14 mouse cellular contexts compared by ENCODE assay signal in genomic region chr4:140244835-140245234, GRCm38 (mm10). TPM values are rescaled to one million over a fixed set of nuclear protein-coding genes. Genes with fewer than 3 reads are reported as not detected.
DNase-seq lines count a peak whose midpoint lies in the region; ATAC-seq and TF ChIP-seq lines count a peak whose summit lies in the region.
"Had no signal": no experiment of that assay in that cellular context is flagged by ENCODE, and none has a peak within 500 bp of the region (broad histone marks: within the 10 kb centered on the region; RNA-seq: fewer than 3 reads in every experiment).

No protein-coding gene starts in this region.

- peaks cover 3% of the 10 kb centered on the region; the same call in 1 of the 2 replicates for H3K27me3 ChIP-seq in ES-Bruce4 (ENCODE audit: control insufficient read depth, insufficient read depth, low read length, poor library complexity, severe bottlenecking)
- H3K27me3 ChIP-seq in forebrain, postnatal 0 days (ENCODE audit: insufficient read depth, low read length): no peaks in the 10 kb centered on the region; the same call in 1 of the 2 replicates
- peaks cover 66% of the 10 kb centered on the region for H3K27me3 ChIP-seq in midbrain, embryonic 13.5 days

- H3K9me3 ChIP-seq in ES-Bruce4 (replicated peaks; ENCODE audit: control insufficient read depth, insufficient read depth, low read length, poor library complexity, severe bottlenecking) (no peaks in the 10 kb centered on the region), ES-E14 (ENCODE audit: control insufficient read depth, insufficient read depth, low read depth, low read length) (no peaks in the 10 kb centered on the region)
- no peaks in the 10 kb centered on the region for H3K9me3 ChIP-seq in forebrain, postnatal 0 days (ENCODE audit: low read length)
- H3K9me3 ChIP-seq in midbrain, embryonic 13.5 days: no peaks in the 10 kb centered on the region
- H3K9me3 ChIP-seq: heart, embryonic 15.5 days; limb, embryonic 12.5 days; megakaryocyte, embryonic 14.5 days had no signal

- peak overlapping the region; percentile 74 for H3K4me2 ChIP-seq in forebrain, postnatal 0 days (ENCODE audit: low read depth)
- H3K4me2 ChIP-seq in midbrain, embryonic 13.5 days (replicated peaks): peak overlapping the region; percentile 91
- H3K4me2 ChIP-seq: heart, embryonic 15.5 days; limb, embryonic 12.5 days had no signal

- TF ChIP-seq EP300 in ES-Bruce4 (IDR thresholded peaks at IDR 0.05; ENCODE audit: insufficient read depth, low read depth, low read length): no peak

- H3K9ac ChIP-seq in ES-Bruce4 (ENCODE audit: low read depth, poor library complexity, severe bottlenecking) (0 out of 2 replicates have a peak overlapping the region, but pooled peaks have one; percentile 23), ES-E14 (ENCODE audit: insufficient read depth, low read depth, low read length, poor library complexity, severe bottlenecking) (no peak overlapping the region)
- H3K9ac ChIP-seq in forebrain, postnatal 0 days: 0 out of 2 replicates have a peak overlapping the region, but pooled peaks have one; percentile 34
- peak overlapping the region; percentile 91; the same call in 1 of the 2 replicates for H3K9ac ChIP-seq in midbrain, embryonic 13.5 days (replicated peaks)
- H3K9ac ChIP-seq: heart, embryonic 15.5 days; limb, embryonic 12.5 days; liver, postnatal 0 days had no signal

- H3K4me3 ChIP-seq in ES-Bruce4 (ENCODE audit: low read depth, low read length) (peak overlapping the region; percentile 36), ES-E14 (ENCODE audit: insufficient read depth in 1 of 2, low read depth in 1 of 2, low read length in 2 of 2, poor library complexity in 1 of 2, severe bottlenecking in 1 of 2) (peak overlapping the region; percentile 38 to 50)
- peak overlapping the region; percentile 64 for H3K4me3 ChIP-seq in forebrain, postnatal 0 days (ENCODE audit: low read depth, low read length)
- H3K4me3 ChIP-seq in midbrain, embryonic 13.5 days (replicated peaks): peak overlapping the region; percentile 68
- H3K4me3 ChIP-seq: erythroblast, embryonic 14.5 days; heart, embryonic 15.5 days; limb, embryonic 12.5 days; megakaryocyte, embryonic 14.5 days had no signal

- WGBS in forebrain, postnatal 0 days: 3% methylated on average over 10 of the region's 10 CpGs
- WGBS in midbrain, embryonic 13.5 days: 2% methylated on average over 10 of the region's 10 CpGs

- no peak for TF ChIP-seq POLR2A in ES-Bruce4 (IDR thresholded peaks at IDR 0.05; ENCODE audit: insufficient read depth, low read length)

- ATAC-seq in forebrain, postnatal 0 days: no peak
- ATAC-seq in midbrain, embryonic 13.5 days: no peak
- ATAC-seq: intestine, postnatal 0 days; liver, postnatal 0 days had no signal

- no peak for DNase-seq in ES-E14 (ENCODE audit: low read depth, low spot score)
- no peak for DNase-seq in forebrain, postnatal 0 days
- DNase-seq in adrenal gland, adult 2 months: no peak
- DNase-seq in spleen, adult 18-20 months: no peak
- no peak for DNase-seq in right cerebral cortex, postnatal 4 days
- DNase-seq: layer of hippocampus, adult 9-11 months; liver, postnatal 0 days had no signal

- H3K4me1 ChIP-seq in ES-Bruce4 (ENCODE audit: control insufficient read depth, insufficient read depth, low read length) (peaks cover 6% of the 10 kb centered on the region), ES-E14 (ENCODE audit: control insufficient read depth in 2 of 2, insufficient read depth in 2 of 2, low read length in 2 of 2, poor library complexity in 1 of 2) (peaks cover 4 to 23% of the 10 kb centered on the region in 2 experiments; a peak in 3 of 4 replicates)
- H3K4me1 ChIP-seq in forebrain, postnatal 0 days (ENCODE audit: insufficient read depth): no peaks in the 10 kb centered on the region
- H3K4me1 ChIP-seq in midbrain, embryonic 13.5 days (replicated peaks): peaks cover 72% of the 10 kb centered on the region
- H3K4me1 ChIP-seq: megakaryocyte, embryonic 14.5 days had no signal

- H3K36me3 ChIP-seq in ES-Bruce4 (ENCODE audit: control insufficient read depth, insufficient read depth, low read length, poor library complexity, severe bottlenecking) (no peaks in the 10 kb centered on the region), ES-E14 (ENCODE audit: control insufficient read depth, insufficient read depth, low read length, poor library complexity, severe bottlenecking) (no peaks in the 10 kb centered on the region)
- H3K36me3 ChIP-seq in forebrain, postnatal 0 days (ENCODE audit: insufficient read depth): no peaks in the 10 kb centered on the region
- no peaks in the 10 kb centered on the region for H3K36me3 ChIP-seq in midbrain, embryonic 13.5 days
- H3K36me3 ChIP-seq: heart, embryonic 15.5 days; limb, embryonic 12.5 days had no signal

- H3K27ac ChIP-seq in ES-Bruce4 (ENCODE audit: insufficient read depth, low read length) (no peak overlapping the region), ES-E14 (ENCODE audit: insufficient read depth, low read depth, low read length, poor library complexity, severe bottlenecking) (no peak overlapping the region)
- H3K27ac ChIP-seq in forebrain, postnatal 0 days (ENCODE audit: low read depth, low read length): no peak overlapping the region
- peak overlapping the region; percentile 92; the same call in 1 of the 2 replicates for H3K27ac ChIP-seq in midbrain, embryonic 13.5 days
- H3K27ac ChIP-seq: heart, embryonic 15.5 days; limb, embryonic 12.5 days had no signal

- in situ Hi-C loops in ES-E14 (cut with MboI; ENCODE audit: low sequenced_read_pairs in 2 of 2, unreplicated experiment in 2 of 2): no loop called here

- no peak for TF ChIP-seq CTCF in ES-Bruce4 (IDR thresholded peaks at IDR 0.05; ENCODE audit: low read depth, low read length)
- TF ChIP-seq CTCF in forebrain, postnatal 0 days (IDR thresholded peaks at IDR 0.05; ENCODE audit: low read depth): no peak

TF ChIP-seq in ES-E14, 5 proteins besides CTCF, POLR2A, EP300 and RAD21:
- TF ChIP-seq HCFC1 (IDR thresholded peaks at IDR 0.05; ENCODE audit: borderline replicate concordance, insufficient read depth, low read length): no peak
- TF ChIP-seq MAFK (IDR thresholded peaks at IDR 0.05; ENCODE audit: insufficient read depth, low read depth, low read length): no peak
- TF ChIP-seq CHD2 (IDR thresholded peaks at IDR 0.05; ENCODE audit: low read depth, low read length): no peak
- TF ChIP-seq ZNF384 (IDR thresholded peaks at IDR 0.05; ENCODE audit: low read depth, low read length): no peak
- TF ChIP-seq ZC3H11A (IDR thresholded peaks at IDR 0.05; ENCODE audit: borderline replicate concordance, low read depth, low read length): no peak

RNA-seq across cellular contexts. Expression of gene Igsf21, which starts 1.7 kb away (rescaled TPM):
- 0.40 and 0.79 TPM in 2 replicates for polyA plus RNA-seq in ES-Bruce4 (2011; ENCODE audit: insufficient read depth, insufficient read length, low read depth, missing spikeins)
- 2.5 and 6.9 TPM in 2 replicates for total RNA-seq in ES-E14 (2012; rRNA removed)
- 68.5 and 78.5 TPM in 2 replicates for total RNA-seq in forebrain, postnatal 0 days (2014; rRNA removed)
- polyA plus RNA-seq in forebrain, postnatal 0 days (2015; fragmentation: Nextera tagmentation; extraction: Ambion mirVana): 108 and 117 TPM in 2 replicates
- 57.0 and 58.9 TPM in 2 replicates for polyA plus RNA-seq in midbrain, embryonic 13.5 days (2015; fragmentation: Nextera tagmentation; extraction: Ambion mirVana)
- total RNA-seq in adrenal gland, adult 2 months (2021): 1 to 10 TPM; 4.5 to 6.9 TPM
- 1.3 and 2.3 TPM in 2 replicates for polyA plus RNA-seq in adrenal gland, adult 2 months (2012; rRNA removed)
- polyA plus RNA-seq: limb, embryonic 12.5 days; liver, postnatal 0 days had no signal

Comparison
In these comparisons a context has a peak if more than half of its experiments do, and no peak if none do; other contexts are left out.
1. RNA of gene Igsf21, which starts 1.7 kb away (polyA plus RNA-seq): 108 to 117 TPM in forebrain, postnatal 0 days and 57.0 to 58.9 TPM in midbrain, embryonic 13.5 days; 1.3 to 2.3 TPM in adrenal gland, adult 2 months and 0.40 to 0.79 TPM in ES-Bruce4; every median in the first group is over 10 times any median in the second.
2. Peak in every context shown above with its lines, with median percentiles within 50 percentile points of each other: H3K4me3 ChIP-seq.